Mouse (Mus musculus) frontal cortex, postnatal 36 days (tissue): ENCODE data around the gene Cd274.

Experiments
- DNase-seq, 2 experiments: peaks; one replicate each; pipeline ENCODE4 v3.0.0; 2022; ENCODE audit warnings: low spot score in 2 of 2

The Cd274 gene

DNA sequence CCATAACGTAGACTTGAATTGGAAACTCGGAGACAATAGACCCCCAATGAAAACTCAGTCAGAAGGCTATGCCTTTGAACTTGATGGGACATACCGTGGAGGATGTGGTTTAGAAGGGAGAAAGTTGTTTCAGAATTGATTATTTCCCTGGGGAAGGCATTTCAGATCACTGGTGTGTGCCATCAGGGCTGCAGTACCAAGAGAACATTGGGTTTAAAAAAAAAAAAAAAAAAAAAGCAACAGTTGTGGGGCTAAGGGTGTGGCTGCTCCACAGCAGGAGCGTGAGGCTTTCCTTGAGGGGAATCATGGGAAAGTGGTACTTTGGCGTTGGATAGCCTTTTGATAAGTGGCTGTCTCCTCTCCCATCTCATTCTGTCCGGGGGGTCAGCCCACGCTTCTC lies 55.5 kb downstream of the Cd274 start:
- DNase-seq: no peak

GRCm38 (mm10) chr19:29430516-29430915 lies 63.3 kb downstream of the Cd274 start:
- no peak for DNase-seq

GRCm38 (mm10) chr19:29430953-29431352 lies 63.7 kb downstream of the Cd274 start:
- DNase-seq: no peak

- DNase-seq: no peak
Measured at GRCm38 (mm10) chr19:29436793-29437479, 69.7 kb downstream of the Cd274 start.
